Mouse (Mus musculus): ENCODE data around the gene Atl3. TPM values are rescaled to one million over a fixed set of nuclear protein-coding genes. Genes with fewer than 3 reads are reported as not detected.

Gene Atl3
- 14.2 and 17.2 TPM in 2 replicates for polyA plus RNA-seq (2012; rRNA removed)

DNA sequence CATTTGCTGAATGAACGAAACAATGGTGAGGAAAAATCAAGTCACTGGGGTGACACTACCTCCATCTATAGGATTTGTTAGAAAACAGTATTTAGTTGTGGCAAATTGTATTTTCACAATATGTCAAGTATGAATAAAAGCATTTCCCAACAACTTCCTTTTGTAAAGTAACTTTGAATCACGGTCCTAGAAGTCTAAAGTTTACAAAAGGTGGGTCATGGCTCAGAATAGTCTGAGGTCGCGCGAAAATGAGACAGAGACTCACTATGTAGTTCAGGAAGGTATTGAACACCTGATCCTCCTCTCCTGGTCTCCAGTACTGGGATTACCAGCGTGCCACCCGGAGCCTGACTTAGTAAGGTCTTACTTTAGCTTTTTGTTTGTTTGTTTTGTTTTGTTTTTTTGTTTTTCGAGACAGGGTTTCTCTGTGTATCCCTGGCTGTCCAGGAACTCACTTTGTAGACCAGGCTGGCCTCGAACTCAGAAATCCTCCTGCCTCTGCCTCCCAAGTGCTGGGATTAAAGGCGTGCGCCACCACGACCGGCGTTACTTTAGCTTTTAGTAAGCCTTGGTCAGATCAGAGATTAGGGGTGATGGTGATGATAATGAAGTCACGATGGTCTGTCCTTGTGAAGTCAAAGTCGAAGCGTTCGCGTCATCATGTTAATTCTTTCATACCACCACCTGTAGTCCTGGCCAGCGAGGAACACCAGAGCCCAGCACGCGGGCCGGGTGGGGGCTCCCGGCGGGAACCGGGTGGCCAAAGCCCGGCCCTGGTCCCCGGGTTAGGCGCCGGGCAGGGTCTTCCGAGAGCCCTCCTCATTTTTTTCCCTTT lies at the start of gene Atl3:
Atl3 (plus strand) TSS at position 689 of the 835 bp plus-strand sequence.

DNA sequence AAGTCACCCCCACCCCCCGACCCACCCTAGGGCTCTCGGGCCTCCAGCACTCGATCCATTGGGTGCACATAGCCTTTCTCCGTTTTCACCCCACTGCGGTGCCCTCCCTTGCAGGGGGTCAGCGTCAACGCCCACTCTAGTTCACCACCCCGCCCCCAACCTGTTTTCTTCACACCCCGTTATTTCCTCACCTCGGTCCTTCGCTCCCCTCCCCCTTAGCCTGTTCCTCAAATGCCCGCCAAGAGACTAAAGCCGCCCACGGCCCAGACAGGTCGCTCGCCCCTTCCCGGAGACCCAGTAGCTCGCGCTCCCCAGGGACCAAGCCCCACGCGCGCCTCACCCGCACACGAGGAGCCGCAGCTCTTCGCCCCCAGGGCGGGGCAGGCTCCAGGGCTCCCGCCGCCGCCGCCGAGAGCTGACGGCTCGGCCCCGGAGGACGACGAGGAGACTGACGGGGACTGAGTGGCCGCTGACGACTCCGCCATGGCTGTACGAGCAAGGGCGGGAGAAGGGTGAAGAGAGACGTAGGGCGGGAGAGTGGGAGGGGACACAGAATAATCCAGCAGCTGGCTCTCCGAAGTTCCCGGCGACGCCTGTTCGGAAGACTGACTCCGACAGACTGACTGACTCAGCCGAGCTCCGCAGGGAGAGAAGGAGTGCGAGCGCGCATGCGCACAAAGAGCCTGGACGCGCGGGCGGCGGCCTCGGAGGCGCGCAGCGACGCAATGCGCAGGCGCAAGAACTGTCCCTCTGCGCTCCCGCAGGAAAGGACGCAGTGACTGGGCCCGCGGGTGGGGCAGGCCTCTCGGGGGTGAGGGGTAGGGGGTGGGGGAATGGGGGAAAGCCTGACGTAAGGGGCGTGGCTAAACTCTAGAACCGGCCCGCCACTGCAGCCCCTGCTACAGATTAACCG lies 11.0 kb upstream of the Atl3 start, which contains the start of gene Rtn3:
Rtn3 (minus strand) TSS at position 683 of the 913 bp plus-strand sequence.

DNA sequence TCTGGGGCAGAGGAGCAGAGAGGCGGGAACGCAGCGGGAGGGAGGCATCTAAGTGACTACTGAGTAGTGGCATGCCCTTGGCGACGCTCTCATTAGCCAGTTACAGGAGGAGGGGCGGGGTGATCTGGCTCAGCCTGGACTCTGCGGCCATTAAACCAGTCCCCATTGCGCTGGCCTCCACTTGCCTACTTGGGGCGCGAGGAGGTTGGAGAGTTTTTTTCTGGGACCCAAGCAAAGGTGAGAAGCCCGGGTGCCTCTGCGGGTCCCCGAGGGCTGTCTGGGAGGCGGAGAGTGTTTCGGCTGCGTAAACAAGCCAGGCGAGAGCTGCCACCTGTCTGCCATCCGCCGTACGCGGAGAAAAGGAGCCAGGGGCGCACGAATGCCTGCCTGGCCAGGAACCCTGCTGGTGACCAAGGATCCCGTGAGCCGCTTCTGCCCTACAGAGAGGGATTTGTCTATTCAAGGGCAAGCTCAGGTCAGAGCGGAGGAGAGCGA lies 63.5 kb downstream of the Atl3 start, which contains the start of gene Pla2g16:
Pla2g16 (plus strand) TSS at position 132 of the 495 bp plus-strand sequence.

Other genes with a start within 250 kb of the Atl3 start
- 148 and 215 TPM in 2 replicates for gene Rcor2, start 226.7 kb upstream of the Atl3 start, polyA plus RNA-seq (2012; rRNA removed)
- 65.3 and 69.7 TPM in 2 replicates for gene Mark2, start 152.2 kb upstream of the Atl3 start, polyA plus RNA-seq (2012; rRNA removed)
- 38.2 and 39.4 TPM in 2 replicates for gene Spindoc, start 111.0 kb upstream of the Atl3 start, polyA plus RNA-seq (2012; rRNA removed)
- 140 and 156 TPM in 2 replicates for gene 2700081O15Rik, start 76.4 kb upstream of the Atl3 start, polyA plus RNA-seq (2012; rRNA removed)
- gene Rtn3, start 10.8 kb upstream of the Atl3 start, polyA plus RNA-seq (2012; rRNA removed): 374 and 377 TPM in 2 replicates
- gene Pla2g16, start 63.4 kb downstream of the Atl3 start, polyA plus RNA-seq (2012; rRNA removed): 4.4 and 5.3 TPM in 2 replicates
- 0.65 and 0.81 TPM in 2 replicates for gene Lgals12, start 113.2 kb downstream of the Atl3 start, polyA plus RNA-seq (2012; rRNA removed)
- not detected in 2 replicates for gene Hrasls5, start 118.5 kb downstream of the Atl3 start, polyA plus RNA-seq (2012; rRNA removed)
- gene Slc22a19, start 217.3 kb downstream of the Atl3 start, polyA plus RNA-seq (2012; rRNA removed): 0.13 and 0.22 TPM in 2 replicates